Mouse (Mus musculus) heart, embryonic 10.5 days (tissue): ENCODE data around the gene Tceal5. TPM values are rescaled to one million over a fixed set of nuclear protein-coding genes. Genes with fewer than 3 reads are reported as not detected.
"Not testable (repeated sequence)": the region's sequence is repeated elsewhere in the genome, so short reads cannot be mapped to it uniquely, and the experiment has no call there.

Experiments
- DNase-seq: peaks from one replicate; pipeline ENCODE4 v3.0.0-alpha.2; 2017; ENCODE audit warnings: low spot score
- H3K27ac ChIP-seq: fragments of 300-500 bp; sonication (generic); 2 replicates; pipeline ENCODE4 v1.5.1; 2016; ENCODE audit warnings: mild to moderate bottlenecking
- H3K27me3 ChIP-seq: fragments of 300-500 bp; sonication (generic); 2 replicates; pipeline ENCODE4 v1.6.1; 2016; ENCODE audit warnings: mild to moderate bottlenecking; ENCODE audit not compliant: poor library complexity, insufficient read depth, severe bottlenecking
- H3K36me3 ChIP-seq: fragments of 300-500 bp; sonication (generic); 2 replicates; pipeline ENCODE4 v1.6.1; 2016; ENCODE audit warnings: mild to moderate bottlenecking, moderate library complexity
- H3K4me1 ChIP-seq: fragments of 300-500 bp; sonication (generic); 2 replicates; pipeline ENCODE4 v1.6.1; 2016; ENCODE audit warnings: mild to moderate bottlenecking
- H3K4me3 ChIP-seq: fragments of 300-500 bp; sonication (generic); 2 replicates; pipeline ENCODE4 v1.5.1; 2016; ENCODE audit warnings: mild to moderate bottlenecking, moderate library complexity
- H3K9me3 ChIP-seq: fragments of 300-500 bp; sonication (generic); 2 replicates; pipeline ENCODE4 v1.6.1; 2016; ENCODE audit warnings: mild to moderate bottlenecking, moderate library complexity
- WGBS: fragments of 180-500 bp; shearing (Covaris S2); methylation state at CpG from one replicate; pipeline ENCODE4 v1.1.7; 2016; 5-methylcytosine and 5-hydroxymethylcytosine counted together
- polyA plus RNA-seq: library from polyadenylated mRNA; unstranded; fragments of >200 nt; fragmentation: Nextera tagmentation; extraction: Ambion mirVana; gene quantifications from 2 replicates; pipeline ENCODE4 v1.2.1, GENCODE M21; 2016

The Tceal5 gene
- 9.6 and 11.1 TPM in 2 replicates for polyA plus RNA-seq

DNA sequence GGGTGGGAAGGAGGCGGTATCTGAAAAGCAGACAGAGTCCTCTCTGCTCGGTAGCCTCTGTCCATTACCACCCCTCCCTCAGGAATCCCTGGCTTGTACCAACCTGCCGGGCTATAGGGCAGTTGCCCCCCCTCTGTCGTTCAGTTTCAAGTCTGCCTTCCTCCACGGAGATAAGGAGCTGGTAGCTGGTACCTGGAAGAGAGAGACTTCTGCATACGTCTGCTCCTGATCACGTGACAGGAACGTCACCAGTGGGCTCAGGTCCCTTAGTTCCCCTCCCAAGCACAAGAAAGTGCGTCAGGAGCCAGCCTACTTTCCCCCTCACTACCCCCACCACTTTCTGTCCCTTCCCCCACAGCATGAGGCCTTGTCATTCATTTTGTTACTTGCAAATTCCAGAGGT, at the start of gene Tceal5:
Gene Tceal5 (minus strand): TSS at position 213 of the 403 bp plus-strand sequence.
- H3K9me3 ChIP-seq, result no peaks in the 10 kb centered on the region
- H3K27me3 ChIP-seq, result no peaks in the 10 kb centered on the region
- DNase-seq, result peak; percentile 88
- H3K36me3 ChIP-seq, result no peaks in the 10 kb centered on the region
- WGBS, result 23% methylated on average over 9 of the region's 9 CpGs
- H3K27ac ChIP-seq, result peak within 1 kb of the TSS; percentile 73
- H3K4me1 ChIP-seq, result no peaks in the 10 kb centered on the region
- H3K4me3 ChIP-seq, result peak within 1 kb of the TSS; percentile 57

- no peak for DNase-seq
- 0 out of 2 replicates have a peak, but pooled peaks cover 4% of the 10 kb centered on the region for H3K4me1 ChIP-seq
- H3K27me3 ChIP-seq, result no peaks in the 10 kb centered on the region
- 40% methylated on average over 6 of the region's 6 CpGs for WGBS
- H3K4me3 ChIP-seq, result no peak overlapping the region
- H3K36me3 ChIP-seq, result peaks cover 8% of the 10 kb centered on the region; the same call in 1 of the 2 replicates
- H3K27ac ChIP-seq, result no peak overlapping the region
- no peaks in the 10 kb centered on the region for H3K9me3 ChIP-seq
Observed at GRCm38 (mm10) chrX:136252023-136252729, 48.5 kb upstream of the Tceal5 start.

GRCm38 (mm10) chrX:136249671-136250070, 46.0 kb upstream of the Tceal5 start:
- 79% methylated on average over 7 of the region's 7 CpGs for WGBS

GRCm38 (mm10) chrX:136248811-136249210, 45.1 kb upstream of the Tceal5 start:
- Histone ChIP-seq H3K4me1 (0 out of 2 replicates have a peak, but pooled peaks cover 4% of the 10 kb centered on the region), H3K27ac (no peak overlapping the region), H3K36me3 (peaks cover 12% of the 10 kb centered on the region; the same call in 1 of the 2 replicates), H3K9me3 (no peaks in the 10 kb centered on the region), H3K27me3 (no peaks in the 10 kb centered on the region), H3K4me3 (no peak overlapping the region)
- no peak for DNase-seq
- WGBS, result 52% methylated on average over 6 of the region's 6 CpGs

More at GRCm38 (mm10) chrX:136249671-136250070, 46.0 kb upstream of the Tceal5 start:
- Histone ChIP-seq H3K27me3 (no peaks in the 10 kb centered on the region), H3K9me3 (no peaks in the 10 kb centered on the region), H3K4me1 (0 out of 2 replicates have a peak, but pooled peaks cover 4% of the 10 kb centered on the region), H3K4me3 (no peak overlapping the region), H3K36me3 (peaks cover 12% of the 10 kb centered on the region; the same call in 1 of the 2 replicates), H3K27ac (no peak overlapping the region)
- no peak for DNase-seq

DNA sequence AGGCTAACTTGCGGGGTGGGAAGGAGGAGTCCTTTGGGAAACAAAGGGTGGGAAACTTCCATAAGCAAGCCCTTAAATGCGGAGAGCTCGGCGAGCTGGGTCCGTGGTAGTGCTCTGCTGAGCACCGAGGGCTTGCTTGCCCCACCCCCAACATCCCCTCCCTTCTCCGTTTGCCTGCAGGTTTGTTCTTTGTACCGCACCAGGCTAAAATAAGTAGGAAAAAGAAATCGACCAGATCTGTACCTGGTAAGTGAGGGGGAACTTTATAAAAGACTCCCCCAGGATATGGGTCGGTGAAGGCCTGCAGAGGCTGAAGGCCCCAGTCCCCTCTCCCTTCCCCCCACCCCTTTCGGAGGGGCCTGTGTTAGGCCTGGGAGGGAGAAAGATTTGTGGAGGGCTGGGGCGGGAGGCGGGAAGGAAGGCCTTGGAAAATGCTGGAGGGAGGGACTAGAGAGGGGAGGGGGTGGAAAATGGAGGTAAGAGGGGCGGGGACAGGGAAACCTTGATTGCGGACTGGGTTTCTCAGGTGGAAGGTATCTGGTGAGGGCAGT, 41.9 kb upstream of the Tceal5 start:
- WGBS, result 15% methylated on average over 15 of the region's 15 CpGs
- peak overlapping the region; percentile 91 for H3K27ac ChIP-seq
- H3K27me3 ChIP-seq, result no peaks in the 10 kb centered on the region
- peak overlapping the region; percentile 64 for H3K4me3 ChIP-seq
- no peak for DNase-seq
- no peaks in the 10 kb centered on the region for H3K4me1 ChIP-seq
- peaks cover 12% of the 10 kb centered on the region; the same call in 1 of the 2 replicates for H3K36me3 ChIP-seq
- H3K9me3 ChIP-seq, result no peaks in the 10 kb centered on the region

DNA sequence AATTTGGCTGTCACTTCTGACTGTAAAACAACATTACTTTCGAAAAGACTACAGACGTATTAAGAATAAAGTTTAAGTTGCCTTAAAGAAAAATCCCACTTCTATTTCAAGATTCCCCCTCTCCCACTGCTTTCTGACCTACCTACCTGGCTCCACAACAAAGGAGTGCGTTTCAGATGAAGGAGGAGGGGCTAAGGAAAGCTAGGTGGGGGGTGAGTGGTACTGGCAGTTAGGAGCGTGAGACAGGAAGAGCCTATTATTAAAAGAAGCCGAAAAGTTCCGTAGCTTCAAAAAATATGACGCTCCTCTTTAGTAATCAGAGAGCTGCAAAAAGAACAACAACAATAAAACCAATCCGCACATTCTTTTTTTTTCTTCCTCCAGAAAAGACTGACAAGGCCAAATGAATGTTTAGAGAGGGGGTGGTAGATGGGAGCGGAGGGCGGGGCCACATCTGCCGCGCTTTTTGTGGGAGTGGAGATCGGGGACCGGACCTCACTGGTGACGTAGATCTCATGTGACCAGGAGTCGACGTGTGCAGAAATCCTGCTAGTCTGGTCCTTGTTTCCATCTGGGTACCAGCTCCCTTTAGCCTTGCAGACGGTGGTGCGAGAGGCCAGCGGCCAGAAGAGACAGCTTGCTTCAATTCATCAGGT, 41.0 kb upstream of the Tceal5 start, which contains the start of gene Tceal9:
Gene Tceal9 (plus strand): TSS at position 506 of the 656 bp plus-strand sequence.
- 24% methylated on average over 20 of the region's 20 CpGs for WGBS
- Histone ChIP-seq H3K4me3 (peak within 1 kb of the TSS; percentile 64), H3K4me1 (no peaks in the 10 kb centered on the region), H3K27ac (peak within 1 kb of the TSS; percentile 91), H3K27me3 (no peaks in the 10 kb centered on the region), H3K9me3 (no peaks in the 10 kb centered on the region), H3K36me3 (peaks cover 12% of the 10 kb centered on the region; the same call in 1 of the 2 replicates)
- DNase-seq, result peak; percentile 94

GRCm38 (mm10) chrX:136243181-136243580, 39.5 kb upstream of the Tceal5 start:
- Histone ChIP-seq H3K9me3 (no peaks in the 10 kb centered on the region), H3K27me3 (no peaks in the 10 kb centered on the region), H3K27ac (no peak overlapping the region), H3K36me3 (peaks cover 12% of the 10 kb centered on the region; the same call in 1 of the 2 replicates), H3K4me1 (no peaks in the 10 kb centered on the region), H3K4me3 (no peak overlapping the region)
- no peak for DNase-seq
- WGBS, result 74% methylated on average over 2 of the region's 2 CpGs

DNA sequence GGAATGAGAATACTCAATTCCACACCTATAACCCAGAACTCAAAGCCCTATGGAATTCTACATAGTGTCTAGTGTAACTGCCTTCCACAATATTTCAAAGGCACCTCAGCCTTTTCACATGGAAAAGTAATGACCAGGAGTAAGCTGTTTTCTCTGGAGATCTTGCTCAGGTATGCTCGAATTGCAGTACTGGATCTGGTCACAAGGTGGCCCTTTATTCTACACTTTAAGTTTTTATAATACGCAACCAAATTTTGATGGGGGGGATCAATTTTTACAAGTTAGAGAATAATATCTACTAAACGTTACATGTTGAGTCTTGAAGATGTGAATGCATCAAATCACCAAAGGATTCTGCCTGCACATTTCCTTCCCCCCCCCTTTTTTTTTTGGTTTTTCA, 34.4 kb upstream of the Tceal5 start:
- no peak for DNase-seq
- Histone ChIP-seq H3K27ac (no peak overlapping the region), H3K4me1 (no peaks in the 10 kb centered on the region), H3K36me3 (no peaks in the 10 kb centered on the region), H3K9me3 (no peaks in the 10 kb centered on the region), H3K4me3 (no peak overlapping the region), H3K27me3 (no peaks in the 10 kb centered on the region)
- 53% methylated on average over 3 of the region's 3 CpGs for WGBS

DNA sequence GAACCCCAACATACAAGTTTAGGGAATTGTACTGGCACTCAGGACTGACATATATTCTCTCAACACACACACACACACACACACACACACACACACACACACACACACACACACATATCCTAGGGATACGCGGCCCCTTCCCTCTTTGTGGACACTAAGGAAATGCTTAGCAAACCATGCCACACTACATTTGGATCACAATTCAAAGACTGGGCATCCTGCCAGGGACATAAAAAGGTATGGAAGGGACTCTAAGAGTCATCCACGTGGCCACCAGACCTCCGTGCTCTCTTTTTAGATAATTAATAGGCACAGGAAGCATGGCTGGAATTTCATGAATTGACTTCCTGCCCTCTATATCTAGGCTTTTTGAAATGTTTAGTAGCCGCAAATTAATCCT, 24.1 kb upstream of the Tceal5 start:
- no peak for DNase-seq
- H3K4me3 ChIP-seq, result no peak overlapping the region
- H3K9me3 ChIP-seq, result no peaks in the 10 kb centered on the region
- H3K27ac ChIP-seq, result no peak overlapping the region
- 68% methylated on average over 5 of the region's 5 CpGs for WGBS
- no peaks in the 10 kb centered on the region for H3K4me1 ChIP-seq
- H3K27me3 ChIP-seq, result no peaks in the 10 kb centered on the region
- H3K36me3 ChIP-seq, result no peaks in the 10 kb centered on the region

DNA sequence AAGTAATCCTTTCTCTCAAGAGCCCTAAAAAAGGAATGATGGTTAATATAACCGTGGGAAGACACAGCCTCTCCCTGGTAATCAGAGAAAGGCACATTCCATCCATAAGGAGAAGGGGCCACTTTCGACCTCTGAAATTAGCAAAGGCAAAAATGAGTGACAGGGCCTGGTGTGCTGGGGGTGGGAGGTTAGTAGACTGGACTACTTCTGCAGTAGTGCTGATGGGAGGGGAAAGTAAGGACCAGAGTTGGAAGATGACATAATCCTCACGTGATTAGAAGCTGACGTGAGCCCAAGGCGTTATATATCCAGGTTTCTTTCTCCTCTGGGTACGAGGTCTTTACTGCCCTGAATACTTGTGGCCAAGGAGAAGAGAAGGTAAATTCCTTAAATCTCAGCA, 20.0 kb upstream of the Tceal5 start:
- 45% methylated on average over 6 of the region's 6 CpGs for WGBS
- no peaks in the 10 kb centered on the region for H3K9me3 ChIP-seq
- no peak overlapping the region for H3K27ac ChIP-seq
- no peak overlapping the region for H3K4me3 ChIP-seq
- H3K4me1 ChIP-seq, result no peaks in the 10 kb centered on the region
- no peaks in the 10 kb centered on the region for H3K36me3 ChIP-seq
- DNase-seq, result no peak
- H3K27me3 ChIP-seq, result no peaks in the 10 kb centered on the region

DNA sequence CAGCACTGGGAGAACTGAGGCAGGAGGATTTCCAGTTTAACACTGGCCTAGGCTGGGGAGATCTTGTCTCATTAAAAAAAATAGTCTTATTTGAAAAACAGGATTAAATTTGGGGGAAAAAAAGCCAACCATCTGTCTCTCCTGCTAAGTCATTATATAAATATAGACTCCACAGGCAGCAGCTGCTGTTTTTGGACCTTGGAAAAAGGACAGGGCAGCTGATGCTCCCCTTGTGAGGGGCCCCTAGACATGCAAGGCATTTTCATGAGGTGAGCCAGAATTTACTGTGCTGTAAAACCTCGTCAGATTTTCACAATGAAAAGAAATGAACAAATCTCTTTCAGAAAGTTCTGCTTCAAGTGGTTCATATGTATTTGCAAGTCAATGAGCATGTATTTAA, 12.6 kb upstream of the Tceal5 start:
- no peaks in the 10 kb centered on the region for H3K4me1 ChIP-seq
- H3K27ac ChIP-seq, result no peak overlapping the region
- no peak overlapping the region for H3K4me3 ChIP-seq
- H3K27me3 ChIP-seq, result no peaks in the 10 kb centered on the region
- no peak for DNase-seq
- no peaks in the 10 kb centered on the region for H3K36me3 ChIP-seq
- WGBS, result 66% methylated on average over 1 of the region's 1 CpGs
- H3K9me3 ChIP-seq, result no peaks in the 10 kb centered on the region

DNA sequence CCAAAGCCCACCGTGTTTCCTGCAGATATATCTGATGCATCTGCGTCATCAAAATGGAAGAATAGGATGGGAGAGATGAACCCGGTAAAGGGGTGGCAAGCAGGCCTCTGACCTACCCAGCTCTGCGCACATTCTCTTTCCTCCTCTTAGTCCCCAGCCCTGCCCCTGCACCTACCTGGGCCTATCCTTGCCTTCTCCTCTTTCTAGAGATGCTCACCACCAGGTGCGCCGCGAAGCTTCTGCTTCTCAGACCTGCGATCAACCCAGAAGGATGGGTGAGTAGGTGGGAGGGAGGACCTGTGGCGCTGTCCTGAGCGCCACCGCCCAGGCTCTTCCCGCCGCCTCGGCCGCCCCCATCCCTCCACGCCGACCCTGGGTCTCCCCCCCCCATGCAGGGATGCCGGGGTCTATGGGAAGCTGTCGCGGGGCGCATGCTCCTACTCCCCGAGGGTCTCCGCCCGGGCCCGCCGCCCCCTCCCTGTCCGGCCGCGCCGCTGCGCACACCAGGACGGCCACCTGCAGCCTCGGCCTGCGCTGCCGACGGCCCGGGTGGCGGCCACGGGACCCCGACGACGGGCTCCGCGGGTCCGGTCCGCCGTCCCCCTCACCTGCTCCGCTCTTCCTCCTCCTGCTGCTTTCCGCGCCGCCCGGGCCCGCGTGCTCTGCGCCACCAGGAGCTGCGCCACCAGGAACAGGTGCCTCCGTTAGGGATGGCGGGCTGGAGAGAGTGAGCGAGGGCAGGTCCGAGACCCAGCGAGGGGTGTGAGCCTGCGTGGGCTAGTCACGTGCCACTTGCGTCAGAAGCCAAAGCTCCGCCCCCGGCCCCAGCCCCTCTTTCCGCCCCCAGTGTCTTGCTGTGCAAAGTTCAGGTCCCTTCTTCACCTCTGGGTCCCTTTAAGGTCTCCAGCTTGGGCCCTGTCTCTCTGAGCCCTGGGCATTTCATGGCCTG, 11.3 kb upstream of the Tceal5 start, which contains the start of the genes Tceal7 and Bex1:
Gene Tceal7 (plus strand): TSS at position 51 of the 949 bp plus-strand sequence.
Gene Bex1 (minus strand): TSS at position 785 of the 949 bp plus-strand sequence.
- H3K9me3 ChIP-seq, DNase-seq: not testable (repeated sequence)
- H3K27ac ChIP-seq, result 0 out of 2 replicates have a peak within 1 kb of the TSS, but pooled peaks have one; percentile 67

More for the DNA sequence above, 11.3 kb upstream of the Tceal5 start, which contains the start of the genes Tceal7 and Bex1:
- H3K4me1 ChIP-seq, H3K27me3 ChIP-seq, H3K36me3 ChIP-seq: not testable (repeated sequence)
- H3K4me3 ChIP-seq, result peak within 1 kb of the TSS; percentile 55
- WGBS, result 24% methylated on average over 15 of the region's 67 CpGs
